Mouse (Mus musculus): Measurements from ENCODE around the gene Trpm6.

Gene Trpm6

DNA sequence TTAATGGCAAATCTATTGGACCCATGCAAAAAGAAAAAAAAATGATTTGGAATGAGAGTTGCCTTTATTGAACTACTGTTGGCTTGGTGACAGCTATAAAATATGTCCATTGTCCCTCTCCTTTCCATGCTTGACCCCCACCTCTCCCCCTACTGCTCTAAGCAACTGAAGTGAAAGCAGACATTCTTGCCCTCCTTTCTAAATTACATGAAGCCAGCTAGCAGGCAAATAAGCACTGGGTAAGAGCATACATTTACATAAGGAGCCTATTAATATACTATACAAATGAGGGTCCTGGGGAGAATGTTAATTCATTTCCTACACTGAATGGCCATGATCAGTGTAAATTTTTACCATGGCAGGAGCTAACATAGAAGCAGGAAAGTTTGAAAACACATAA lies 148.5 kb downstream of the Trpm6 start:
- DNase-seq, result no peak

- no peak for DNase-seq
Observed at GRCm38 (mm10) chr19:18902041-18902693, 152.4 kb downstream of the Trpm6 start.

DNA sequence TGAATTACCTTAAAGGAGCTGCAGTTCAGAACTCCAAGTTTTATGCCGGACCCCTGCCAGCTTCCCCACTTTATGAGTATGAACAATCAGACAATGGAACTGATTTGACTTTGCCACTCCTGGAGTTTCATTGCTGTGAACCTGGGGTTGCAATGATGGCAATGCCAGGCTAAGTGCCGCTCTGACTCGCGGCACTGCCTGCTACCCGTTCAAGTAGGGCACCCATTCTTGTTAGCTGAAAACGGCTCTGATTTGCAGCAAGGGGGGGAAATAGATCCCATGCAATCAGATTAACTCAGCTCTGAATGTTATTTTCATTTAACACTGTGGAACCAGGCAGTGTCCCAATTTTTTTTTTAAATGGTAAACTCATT lies 152.9 kb downstream of the Trpm6 start:
- DNase-seq, result no peak

GRCm38 (mm10) chr19:18905511-18905910 lies 155.7 kb downstream of the Trpm6 start:
- no peak for DNase-seq

DNA sequence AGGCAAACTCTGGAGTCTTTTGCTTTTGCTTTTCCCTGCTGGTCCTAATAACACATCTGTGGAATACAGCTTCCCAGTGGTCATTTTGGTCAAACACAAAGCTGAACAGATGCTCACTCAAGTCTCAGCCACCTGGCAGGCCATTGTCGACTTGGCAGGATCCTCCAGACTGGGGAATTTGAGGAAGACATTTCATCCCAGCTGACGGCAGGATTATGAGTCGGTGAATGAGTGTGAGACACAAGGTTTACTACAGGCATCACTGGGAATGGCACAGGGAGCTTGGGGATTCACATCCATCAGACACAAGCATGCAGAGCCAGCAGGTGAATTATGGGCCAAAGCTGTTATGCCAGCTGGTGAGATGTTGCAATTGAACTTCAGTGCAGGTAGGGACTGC lies 159.9 kb downstream of the Trpm6 start:
- no peak for DNase-seq

- no peak for DNase-seq
Observed at GRCm38 (mm10) chr19:18911755-18912340, 162.1 kb downstream of the Trpm6 start.

GRCm38 (mm10) chr19:18941391-18941790 lies 191.6 kb downstream of the Trpm6 start:
- DNase-seq, result no peak

Measured in thymus, postnatal 4 days (tissue).